Mouse (Mus musculus): Measurements from ENCODE around the gene Lpo. TPM values are rescaled to one million over a fixed set of nuclear protein-coding genes. Genes with fewer than 3 reads are reported as not detected.

The Lpo gene
- polyA plus RNA-seq, 1 experiment from 2014 or later, result 0.18 TPM

GRCm38 (mm10) chr11:87853597-87853954 lies 25.5 kb upstream of the Lpo start:
- peaks cover 25% of the 10 kb centered on the region for H3K36me3 ChIP-seq (ENCODE audit: control insufficient read depth, insufficient read depth, low read length)
- peak overlapping the region; percentile 50 for H3K4me3 ChIP-seq (ENCODE audit: low read depth, low read length)
- H3K9me3 ChIP-seq (ENCODE audit: control insufficient read depth, low read length), result no peaks in the 10 kb centered on the region
- H3K27ac ChIP-seq (replicated peaks; ENCODE audit: low read depth, low read length), result peak overlapping the region; percentile 29
- WGBS, result 42% methylated on average over 8 of the region's 8 CpGs
- no peak for DNase-seq (ENCODE audit: low spot score)
- H3K9ac ChIP-seq (ENCODE audit: low read depth, low read length), result peak overlapping the region; percentile 49
- H3K4me1 ChIP-seq (ENCODE audit: control insufficient read depth, insufficient read depth, low read length), result peaks cover 4% of the 10 kb centered on the region
- H3K27me3 ChIP-seq (replicated peaks; ENCODE audit: control insufficient read depth, insufficient read depth, low read length), result no peaks in the 10 kb centered on the region
- peak overlapping the region; percentile 56 for H3K4me2 ChIP-seq (ENCODE audit: low read depth, low read length)
- peak; percentile 6; the same call in 1 of the 2 replicates for ATAC-seq (ENCODE audit: low read depth)

DNA sequence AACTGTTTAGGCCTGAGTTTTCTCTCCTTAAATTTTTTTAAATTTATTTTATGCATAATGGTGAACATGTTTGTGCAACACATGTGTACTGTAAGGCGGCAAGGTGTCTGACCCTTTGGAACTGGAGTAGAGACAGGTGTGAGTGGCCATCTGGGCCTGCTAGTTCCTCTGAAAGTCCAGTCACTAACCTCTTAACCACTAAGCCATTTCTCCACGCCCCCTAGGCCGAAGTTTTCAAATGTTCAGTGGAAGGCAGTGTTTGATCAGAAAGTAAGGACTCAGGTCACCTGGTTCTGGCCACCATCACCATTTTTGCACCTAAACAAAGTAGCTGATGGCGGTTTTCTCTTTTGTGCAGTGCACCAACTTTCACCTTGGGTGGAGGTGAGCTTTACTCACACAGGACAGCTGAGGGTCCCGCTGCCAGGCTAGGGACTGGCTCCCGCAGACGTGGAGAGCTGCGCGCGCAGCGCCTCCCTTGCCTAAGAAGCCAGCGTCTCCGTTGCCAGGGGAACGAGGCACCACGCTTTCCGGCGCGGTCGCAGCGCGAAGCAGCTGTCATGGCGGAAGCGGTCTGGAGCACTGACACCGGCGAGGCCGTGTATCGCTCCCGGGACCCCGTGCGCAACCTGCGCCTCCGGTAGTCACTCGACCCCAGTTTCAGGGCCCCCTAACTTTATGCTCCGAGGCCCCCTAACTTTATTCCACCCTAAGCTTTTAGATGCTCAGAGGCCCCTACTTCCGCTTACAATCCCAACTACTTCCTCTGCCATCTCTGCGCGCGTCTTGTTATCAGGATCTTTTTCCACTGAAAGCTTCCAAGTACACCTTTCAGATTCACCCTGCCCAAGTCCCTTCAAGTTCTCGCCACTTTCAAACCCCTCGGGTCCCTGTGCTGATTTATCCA lies 24.9 kb upstream of the Lpo start, which contains the start of gene Mks1:
Gene Mks1, plus strand, starts transcription at position 526 of the 907 bp plus-strand sequence.
- no peaks in the 10 kb centered on the region for H3K27me3 ChIP-seq (replicated peaks; ENCODE audit: control insufficient read depth, insufficient read depth, low read length)
- peak within 1 kb of the TSS; percentile 56 for H3K4me2 ChIP-seq (ENCODE audit: low read depth, low read length)
- H3K36me3 ChIP-seq (ENCODE audit: control insufficient read depth, insufficient read depth, low read length), result peaks cover 19% of the 10 kb centered on the region
- H3K4me3 ChIP-seq (ENCODE audit: low read depth, low read length), result peak within 1 kb of the TSS; percentile 50
- ATAC-seq (ENCODE audit: low read depth) (peak; percentile 97), DNase-seq (ENCODE audit: low spot score) (peak; percentile 98)
- no peaks in the 10 kb centered on the region for H3K9me3 ChIP-seq (ENCODE audit: control insufficient read depth, low read length)
- 4% methylated on average over 36 of the region's 40 CpGs for WGBS
- peaks cover 4% of the 10 kb centered on the region for H3K4me1 ChIP-seq (ENCODE audit: control insufficient read depth, insufficient read depth, low read length)
- peak within 1 kb of the TSS; percentile 29 for H3K27ac ChIP-seq (replicated peaks; ENCODE audit: low read depth, low read length)
- H3K9ac ChIP-seq (ENCODE audit: low read depth, low read length), result peak within 1 kb of the TSS; percentile 49

DNA sequence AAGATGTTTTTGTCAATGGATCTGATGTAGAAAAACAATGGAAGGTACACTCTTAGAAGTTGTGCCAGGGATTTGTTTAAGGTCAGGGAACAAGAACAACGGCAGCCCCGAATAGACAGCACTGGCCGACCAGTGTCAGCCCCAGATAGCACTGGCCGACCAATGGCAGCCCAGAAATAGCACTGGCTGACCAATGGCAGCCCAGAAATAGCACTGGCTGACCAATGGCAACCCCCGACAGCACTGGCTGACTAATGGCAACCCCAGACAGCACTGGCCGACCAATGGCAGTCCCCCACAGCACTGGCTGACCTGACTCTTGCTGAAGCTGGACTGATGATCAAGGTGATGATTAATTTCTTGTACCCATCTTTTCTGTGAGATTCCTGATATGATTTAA lies 19.8 kb upstream of the Lpo start:
- Histone ChIP-seq H3K4me2 (ENCODE audit: low read depth, low read length) (no peak overlapping the region), H3K4me1 (ENCODE audit: control insufficient read depth, insufficient read depth, low read length) (no peaks in the 10 kb centered on the region), H3K9ac (ENCODE audit: low read depth, low read length) (no peak overlapping the region), H3K27me3 (replicated peaks; ENCODE audit: control insufficient read depth, insufficient read depth, low read length) (no peaks in the 10 kb centered on the region), H3K4me3 (ENCODE audit: low read depth, low read length) (no peak overlapping the region), H3K36me3 (ENCODE audit: control insufficient read depth, insufficient read depth, low read length) (no peaks in the 10 kb centered on the region), H3K27ac (replicated peaks; ENCODE audit: low read depth, low read length) (no peak overlapping the region), H3K9me3 (ENCODE audit: control insufficient read depth, low read length) (no peaks in the 10 kb centered on the region)
- no peak; the same call in 1 of the 2 replicates for ATAC-seq (ENCODE audit: low read depth)
- no peak for DNase-seq (ENCODE audit: low spot score)
- 61% methylated on average over 6 of the region's 6 CpGs for WGBS

DNA sequence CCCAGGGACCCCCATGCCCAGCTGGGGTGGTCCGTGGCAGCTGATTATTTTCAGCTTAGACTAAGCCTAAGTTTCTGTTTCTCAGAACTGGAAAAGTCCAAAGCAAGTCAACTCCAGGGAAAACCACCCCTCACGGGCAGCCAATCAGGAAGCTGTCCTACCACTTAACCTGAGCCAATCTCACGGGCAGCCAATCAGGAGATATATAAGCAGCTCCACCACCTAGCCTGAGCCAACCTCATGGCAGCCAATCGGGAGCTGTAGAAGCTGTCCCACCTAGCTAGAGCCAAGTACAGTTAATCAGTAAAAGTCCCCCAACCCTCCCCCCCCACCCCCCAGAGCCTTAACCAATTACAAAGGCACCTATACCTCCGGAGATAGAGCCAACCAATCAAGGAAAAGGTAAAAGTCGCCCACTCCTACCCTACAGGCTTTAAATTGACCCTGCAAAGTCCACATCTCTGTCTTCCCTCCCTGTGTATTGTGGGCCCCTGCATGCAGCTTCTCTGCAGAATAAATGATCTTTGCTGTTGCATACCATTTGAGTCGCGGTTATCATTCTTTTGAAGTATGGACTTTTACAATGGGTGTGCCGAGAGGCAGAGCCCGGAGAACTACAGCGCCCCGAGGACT lies 19.0 kb upstream of the Lpo start:
- ATAC-seq (ENCODE audit: low read depth) (no peak), DNase-seq (ENCODE audit: low spot score) (no peak)
- no peak overlapping the region for H3K27ac ChIP-seq (replicated peaks; ENCODE audit: low read depth, low read length)
- no peak overlapping the region for H3K4me3 ChIP-seq (ENCODE audit: low read depth, low read length)
- no peaks in the 10 kb centered on the region for H3K36me3 ChIP-seq (ENCODE audit: control insufficient read depth, insufficient read depth, low read length)
- no peaks in the 10 kb centered on the region for H3K9me3 ChIP-seq (ENCODE audit: control insufficient read depth, low read length)
- no peaks in the 10 kb centered on the region for H3K27me3 ChIP-seq (replicated peaks; ENCODE audit: control insufficient read depth, insufficient read depth, low read length)
- no peaks in the 10 kb centered on the region for H3K4me1 ChIP-seq (ENCODE audit: control insufficient read depth, insufficient read depth, low read length)
- 82% methylated on average over 12 of the region's 12 CpGs for WGBS
- no peak overlapping the region for H3K4me2 ChIP-seq (ENCODE audit: low read depth, low read length)
- no peak overlapping the region for H3K9ac ChIP-seq (ENCODE audit: low read depth, low read length)

- Histone ChIP-seq H3K9me3 (ENCODE audit: control insufficient read depth, low read length) (no peaks in the 10 kb centered on the region), H3K27me3 (replicated peaks; ENCODE audit: control insufficient read depth, insufficient read depth, low read length) (no peaks in the 10 kb centered on the region), H3K4me2 (ENCODE audit: low read depth, low read length) (no peak overlapping the region), H3K4me1 (ENCODE audit: control insufficient read depth, insufficient read depth, low read length) (no peaks in the 10 kb centered on the region), H3K27ac (replicated peaks; ENCODE audit: low read depth, low read length) (no peak overlapping the region), H3K4me3 (ENCODE audit: low read depth, low read length) (no peak overlapping the region), H3K9ac (ENCODE audit: low read depth, low read length) (no peak overlapping the region), H3K36me3 (ENCODE audit: control insufficient read depth, insufficient read depth, low read length) (no peaks in the 10 kb centered on the region)
- 89% methylated on average over 3 of the region's 3 CpGs for whole genome bisulfite sequencing
- ATAC-seq (ENCODE audit: low read depth) (no peak), DNase-seq (ENCODE audit: low spot score) (no peak)
Measured at GRCm38 (mm10) chr11:87841436-87841835, 13.3 kb upstream of the Lpo start.

GRCm38 (mm10) chr11:87840676-87841075 lies 12.6 kb upstream of the Lpo start:
- no peak for ATAC-seq (ENCODE audit: low read depth)
- Histone ChIP-seq H3K36me3 (ENCODE audit: control insufficient read depth, insufficient read depth, low read length) (no peaks in the 10 kb centered on the region), H3K27ac (replicated peaks; ENCODE audit: low read depth, low read length) (no peak overlapping the region), H3K9me3 (ENCODE audit: control insufficient read depth, low read length) (no peaks in the 10 kb centered on the region), H3K4me2 (ENCODE audit: low read depth, low read length) (no peak overlapping the region), H3K27me3 (replicated peaks; ENCODE audit: control insufficient read depth, insufficient read depth, low read length) (no peaks in the 10 kb centered on the region), H3K4me3 (ENCODE audit: low read depth, low read length) (no peak overlapping the region), H3K9ac (ENCODE audit: low read depth, low read length) (no peak overlapping the region), H3K4me1 (ENCODE audit: control insufficient read depth, insufficient read depth, low read length) (no peaks in the 10 kb centered on the region)
- 72% methylated on average over 8 of the region's 8 CpGs for whole genome bisulfite sequencing
- DNase-seq (ENCODE audit: low spot score), result no peak

DNA sequence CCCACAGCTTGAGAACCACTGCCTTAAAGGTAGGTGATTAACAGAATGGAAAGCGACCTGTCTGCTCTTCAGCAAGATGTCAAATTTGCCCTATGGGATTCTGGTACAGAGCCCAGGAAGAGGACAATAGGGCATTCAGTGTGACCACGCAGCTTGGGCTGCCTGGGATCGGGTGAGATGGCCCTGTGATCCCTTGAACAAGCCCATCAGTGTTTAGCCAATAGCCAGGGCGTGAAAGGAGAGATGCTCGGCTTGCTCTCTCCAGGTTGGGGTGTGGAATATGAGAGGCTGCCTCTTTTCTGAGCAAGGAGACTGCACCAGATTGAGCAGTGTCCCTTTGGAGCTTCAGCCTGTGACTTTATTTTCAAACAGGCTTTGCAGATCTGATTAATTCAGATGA lies 6.6 kb downstream of the Lpo start:
- H3K9me3 ChIP-seq (ENCODE audit: control insufficient read depth, low read length), result no peaks in the 10 kb centered on the region
- ATAC-seq (ENCODE audit: low read depth) (no peak), DNase-seq (ENCODE audit: low spot score) (no peak)
- H3K4me2 ChIP-seq (ENCODE audit: low read depth, low read length), result no peak overlapping the region
- no peaks in the 10 kb centered on the region for H3K27me3 ChIP-seq (replicated peaks; ENCODE audit: control insufficient read depth, insufficient read depth, low read length)
- 0 out of 2 replicates have a peak, but pooled peaks cover 3% of the 10 kb centered on the region for H3K4me1 ChIP-seq (ENCODE audit: control insufficient read depth, insufficient read depth, low read length)
- no peak overlapping the region for H3K27ac ChIP-seq (replicated peaks; ENCODE audit: low read depth, low read length)
- 35% methylated on average over 5 of the region's 5 CpGs for WGBS
- H3K9ac ChIP-seq (ENCODE audit: low read depth, low read length), result no peak overlapping the region
- H3K36me3 ChIP-seq (ENCODE audit: control insufficient read depth, insufficient read depth, low read length), result no peaks in the 10 kb centered on the region
- H3K4me3 ChIP-seq (ENCODE audit: low read depth, low read length), result no peak overlapping the region

GRCm38 (mm10) chr11:87817443-87817773 lies 10.7 kb downstream of the Lpo start:
- no peaks in the 10 kb centered on the region for H3K27me3 ChIP-seq (replicated peaks; ENCODE audit: control insufficient read depth, insufficient read depth, low read length)
- H3K4me1 ChIP-seq (ENCODE audit: control insufficient read depth, insufficient read depth, low read length), result 0 out of 2 replicates have a peak, but pooled peaks cover 3% of the 10 kb centered on the region
- H3K36me3 ChIP-seq (ENCODE audit: control insufficient read depth, insufficient read depth, low read length), result no peaks in the 10 kb centered on the region
- DNase-seq (ENCODE audit: low spot score) (peak; percentile 47), ATAC-seq (ENCODE audit: low read depth) (no peak)
- H3K9me3 ChIP-seq (ENCODE audit: control insufficient read depth, low read length), result no peaks in the 10 kb centered on the region
- no peak overlapping the region for H3K27ac ChIP-seq (replicated peaks; ENCODE audit: low read depth, low read length)
- 28% methylated on average over 4 of the region's 4 CpGs for WGBS
- peak overlapping the region; percentile 36 for H3K4me3 ChIP-seq (ENCODE audit: low read depth, low read length)
- H3K9ac ChIP-seq (ENCODE audit: low read depth, low read length), result peak overlapping the region; percentile 60; the same call in 1 of the 2 replicates
- peak overlapping the region; percentile 61 for H3K4me2 ChIP-seq (ENCODE audit: low read depth, low read length)

Measured in embryonic facial prominence, embryonic 14.5 days (tissue).